Mouse (Mus musculus) hindbrain, embryonic 16.5 days (tissue): ENCODE measurements around the gene Apoc4. TPM values are rescaled to one million over a fixed set of nuclear protein-coding genes. Genes with fewer than 3 reads are reported as not detected.

Experiments
- ATAC-seq: fragments of 200-750 bp; cut with Nextera tagmentation; 2 replicates; pipeline ENCODE4 v1.8.0; 2017; ENCODE audit warnings: moderate TSS enrichment, moderate library complexity
- H3K27ac ChIP-seq: fragments of 300-500 bp; sonication (generic); 2 replicates; pipeline ENCODE4 v1.5.1; 2014; ENCODE audit warnings: low read depth, mild to moderate bottlenecking, control low read depth, low read length, moderate library complexity
- H3K27me3 ChIP-seq: fragments of 300-500 bp; sonication (generic); replicated peaks from 2 replicates; pipeline ENCODE4 v1.6.1; 2014; ENCODE audit warnings: low read length; ENCODE audit not compliant: control insufficient read depth, insufficient read depth
- H3K36me3 ChIP-seq: fragments of 300-500 bp; sonication (generic); 2 replicates; pipeline ENCODE4 v1.6.1; 2014; ENCODE audit warnings: mild to moderate bottlenecking, low read length, moderate library complexity, mixed read lengths; ENCODE audit not compliant: control insufficient read depth, insufficient read depth
- H3K4me1 ChIP-seq: fragments of 300-500 bp; sonication (generic); 2 replicates; pipeline ENCODE4 v1.6.1; 2014; ENCODE audit warnings: low read depth, low read length; ENCODE audit not compliant: control insufficient read depth, insufficient read depth
- H3K4me2 ChIP-seq: fragments of 300-500 bp; sonication (generic); 2 replicates; pipeline ENCODE4 v1.6.1; 2014; ENCODE audit warnings: mild to moderate bottlenecking, low read length, control low read depth, moderate library complexity
- H3K4me3 ChIP-seq: fragments of 300-500 bp; sonication (generic); 2 replicates; pipeline ENCODE4 v1.5.1; 2014; ENCODE audit warnings: mild to moderate bottlenecking, low read length, control low read depth, moderate library complexity
- H3K9ac ChIP-seq: fragments of 300-500 bp; sonication (generic); 2 replicates; pipeline ENCODE4 v1.6.1; 2014; ENCODE audit warnings: low read depth, mild to moderate bottlenecking, control low read depth, low read length, moderate library complexity
- H3K9me3 ChIP-seq: fragments of 300-500 bp; sonication (generic); 2 replicates; pipeline ENCODE4 v1.6.1; 2014; ENCODE audit warnings: mild to moderate bottlenecking, low read length, moderate library complexity; ENCODE audit not compliant: control insufficient read depth
- WGBS: fragments of 180-500 bp; shearing (Covaris S2); extraction: QIAGEN DNeasy Blood & Tissue Kit; methylation state at CpG from one replicate; pipeline ENCODE4 v1.1.7; 2014; 5-methylcytosine and 5-hydroxymethylcytosine counted together
- polyA plus RNA-seq: library from polyadenylated mRNA; unstranded; fragments of >200 nt; fragmentation: Nextera tagmentation; extraction: Ambion mirVana; gene quantifications from 2 replicates; pipeline ENCODE4 v1.2.1, GENCODE M21; 2015

Apoc4 gene
- polyA plus RNA-seq, 1 experiment from 2014 or later: not detected

GRCm38 (mm10) chr7:19629361-19629734, 51.9 kb downstream of the Apoc4 start, which contains the start of gene Relb:
Relb (minus strand) TSS chr7:19629438.
- H3K4me2 ChIP-seq: peak within 1 kb of the TSS; percentile 95
- peak within 1 kb of the TSS; percentile 73 for H3K27ac ChIP-seq
- no peaks in the 10 kb centered on the region for H3K27me3 ChIP-seq
- peak within 1 kb of the TSS; percentile 67 for H3K9ac ChIP-seq
- WGBS: 2% methylated on average over 32 of the region's 41 CpGs
- H3K4me3 ChIP-seq: peak within 1 kb of the TSS; percentile 85
- H3K9me3 ChIP-seq: no peaks in the 10 kb centered on the region
- H3K4me1 ChIP-seq: no peaks in the 10 kb centered on the region; the same call in 1 of the 2 replicates
- peak; percentile 67 for ATAC-seq
- H3K36me3 ChIP-seq: peaks cover 23% of the 10 kb centered on the region

GRCm38 (mm10) chr7:19628536-19629360, 52.5 kb downstream of the Apoc4 start:
- peak overlapping the region; percentile 67 for H3K9ac ChIP-seq
- H3K36me3 ChIP-seq: peaks cover 18% of the 10 kb centered on the region
- WGBS: under 1% methylated on average over 46 of the region's 57 CpGs
- ATAC-seq: peak; percentile 85
- no peaks in the 10 kb centered on the region for H3K9me3 ChIP-seq
- peak overlapping the region; percentile 73 for H3K27ac ChIP-seq
- H3K27me3 ChIP-seq: no peaks in the 10 kb centered on the region
- H3K4me2 ChIP-seq: peak overlapping the region; percentile 95
- peak overlapping the region; percentile 85 for H3K4me3 ChIP-seq
- no peaks in the 10 kb centered on the region; the same call in 1 of the 2 replicates for H3K4me1 ChIP-seq

GRCm38 (mm10) chr7:19628192-19628535, 53.1 kb downstream of the Apoc4 start:
- no peaks in the 10 kb centered on the region for H3K27me3 ChIP-seq
- peaks cover 13% of the 10 kb centered on the region for H3K36me3 ChIP-seq
- peak overlapping the region; percentile 73; the same call in 1 of the 2 replicates for H3K27ac ChIP-seq
- H3K9ac ChIP-seq: 0 out of 2 replicates have a peak overlapping the region, but pooled peaks have one; percentile 39
- H3K4me3 ChIP-seq: peak overlapping the region; percentile 85
- no peaks in the 10 kb centered on the region for H3K9me3 ChIP-seq
- H3K4me1 ChIP-seq: no peaks in the 10 kb centered on the region; the same call in 1 of the 2 replicates
- WGBS: 16% methylated on average over 17 of the region's 17 CpGs
- H3K4me2 ChIP-seq: peak overlapping the region; percentile 95
- no peak for ATAC-seq

Other genes with a start within 250 kb of the Apoc4 start
- gene Mark4, start 222.7 kb downstream of the Apoc4 start, polyA plus RNA-seq: 13.5 and 15.9 TPM in 2 replicates
- gene Exoc3l2, start 218.1 kb downstream of the Apoc4 start, polyA plus RNA-seq: 0.97 and 1.5 TPM in 2 replicates
- 3.5 and 4.2 TPM in 2 replicates for gene Bloc1s3, start 173.1 kb downstream of the Apoc4 start, polyA plus RNA-seq
- 36.3 and 37.1 TPM in 2 replicates for gene Trappc6a, start 173.1 kb downstream of the Apoc4 start, polyA plus RNA-seq
- 0.99 and 2.3 TPM in 2 replicates for gene Nkpd1, start 163.6 kb downstream of the Apoc4 start, polyA plus RNA-seq
- gene Ppp1r37, start 118.4 kb downstream of the Apoc4 start, polyA plus RNA-seq: 37.7 and 38.3 TPM in 2 replicates
- gene Zfp296, start 104.2 kb downstream of the Apoc4 start, polyA plus RNA-seq: 0.20 and 0.46 TPM in 2 replicates
- gene Gemin7, start 103.9 kb downstream of the Apoc4 start, polyA plus RNA-seq: 147 and 162 TPM in 2 replicates
- 54.1 and 54.4 TPM in 2 replicates for gene Clasrp, start 77.0 kb downstream of the Apoc4 start, polyA plus RNA-seq
- gene Relb, start 52.0 kb downstream of the Apoc4 start, polyA plus RNA-seq: 6.7 and 6.9 TPM in 2 replicates
- 138 and 140 TPM in 2 replicates for gene Clptm1, start 16.4 kb downstream of the Apoc4 start, polyA plus RNA-seq
- gene Apoc2, start 3.5 kb downstream of the Apoc4 start, polyA plus RNA-seq: not detected in 2 replicates
- not detected in 2 replicates for gene Gm44805, start 56 bp downstream of the Apoc4 start, polyA plus RNA-seq
- gene Apoc1, start 11.2 kb upstream of the Apoc4 start, polyA plus RNA-seq: 1.4 and 3.1 TPM in 2 replicates
- 849 and 1,414 TPM in 2 replicates for gene Apoe, start 17.7 kb upstream of the Apoc4 start, polyA plus RNA-seq
- 134 and 135 TPM in 2 replicates for gene Tomm40, start 34.0 kb upstream of the Apoc4 start, polyA plus RNA-seq
- gene Nectin2, start 69.0 kb upstream of the Apoc4 start, polyA plus RNA-seq: 57.7 and 59.7 TPM in 2 replicates
- 24.4 and 24.6 TPM in 2 replicates for gene Bcam, start 89.5 kb upstream of the Apoc4 start, polyA plus RNA-seq
- 0.34 and 0.41 TPM in 2 replicates for gene Cblc, start 115.3 kb upstream of the Apoc4 start, polyA plus RNA-seq
- gene Bcl3, start 141.3 kb upstream of the Apoc4 start, polyA plus RNA-seq: 0.70 and 1.2 TPM in 2 replicates
- 19.3 and 22.9 TPM in 2 replicates for gene Gm19345, start 170.5 kb upstream of the Apoc4 start, polyA plus RNA-seq
- 1.4 and 2.0 TPM in 2 replicates for gene Ceacam16, start 179.8 kb upstream of the Apoc4 start, polyA plus RNA-seq
- gene Ceacam19, start 206.5 kb upstream of the Apoc4 start, polyA plus RNA-seq: not detected in 2 replicates
- gene Pvr, start 239.7 kb upstream of the Apoc4 start, polyA plus RNA-seq: 9.6 and 10.8 TPM in 2 replicates